Mouse (Mus musculus) MEL (cell line): Measurements from ENCODE around the gene A530084C06Rik. TPM values are rescaled to one million over a fixed set of nuclear protein-coding genes. Genes with fewer than 3 reads are reported as not detected.

Source experiments
- DNase-seq: peaks from one replicate; pipeline ENCODE4 v3.0.0; 2011; ENCODE audit warnings: low read depth, low spot score
- H3K27ac ChIP-seq: 2 replicates; pipeline ENCODE4 v1.5.1; 2012; ENCODE audit warnings: low read depth, mild to moderate bottlenecking, control low read depth, low read length, moderate library complexity; ENCODE audit not compliant: control insufficient read depth
- H3K27me3 ChIP-seq, 2 experiments: fragments of 150-350 bp in 1 of 2; sonication (generic) in 1 of 2; 2 replicates each; pipeline ENCODE4 v1.6.1; 2012; ENCODE audit warnings: low read length in 2 of 2, mild to moderate bottlenecking in 2 of 2, improper control_type of control experiment in 1 of 2, moderate library complexity in 1 of 2; ENCODE audit not compliant: insufficient read depth in 2 of 2, control insufficient read depth in 1 of 2
- H3K36me3 ChIP-seq, 2 experiments: 2 replicates each; pipeline ENCODE4 v1.6.1; 2012 to 2014; ENCODE audit warnings: low read length in 2 of 2, improper control_type of control experiment in 1 of 2, inconsistent platforms in 1 of 2, mild to moderate bottlenecking in 1 of 2; ENCODE audit not compliant: insufficient read depth in 2 of 2, control insufficient read depth in 1 of 2
- H3K4me1 ChIP-seq, 2 experiments: fragments of 150-350 bp in 1 of 2; sonication (generic) in 1 of 2; 2 replicates each; pipeline ENCODE4 v1.6.1; 2012; ENCODE audit warnings: low read length in 2 of 2, improper control_type of control experiment in 1 of 2, mild to moderate bottlenecking in 1 of 2; ENCODE audit not compliant: insufficient read depth in 2 of 2, control insufficient read depth in 1 of 2
- H3K4me3 ChIP-seq, 2 experiments: fragments of 150-350 bp in 1 of 2; sonication (generic) in 1 of 2; 2 replicates each; pipeline ENCODE4 v1.5.1; 2012; ENCODE audit warnings: low read depth in 2 of 2, low read length in 2 of 2, mild to moderate bottlenecking in 2 of 2, moderate library complexity in 2 of 2, control low read depth in 1 of 2, improper control_type of control experiment in 1 of 2; ENCODE audit not compliant: control insufficient read depth in 1 of 2, insufficient read depth in 1 of 2
- H3K79me2 ChIP-seq: 2 replicates; pipeline ENCODE4 v1.6.1; 2012; ENCODE audit warnings: mild to moderate bottlenecking, low read length, moderate library complexity; ENCODE audit not compliant: control insufficient read depth, poor library complexity, insufficient read depth
- H3K9ac ChIP-seq: 2 replicates; pipeline ENCODE4 v1.6.1; 2012; ENCODE audit warnings: low read depth, mild to moderate bottlenecking, control low read depth, low read length, moderate library complexity; ENCODE audit not compliant: control insufficient read depth, poor library complexity, severe bottlenecking
- H3K9me3 ChIP-seq: fragments of 150-350 bp; sonication (generic); replicated peaks from 2 replicates; pipeline ENCODE4 v1.6.1; 2012; ENCODE audit warnings: mild to moderate bottlenecking, low read length, improper control_type of control experiment, moderate library complexity; ENCODE audit not compliant: insufficient read depth
- CHD1 ChIP-seq: IDR thresholded peaks from 2 replicates; pipeline ENCODE4 v1.6.1; 2012; ENCODE audit warnings: low read depth, mild to moderate bottlenecking, inconsistent platforms, low read length, improper control_type of control experiment
- CHD2 ChIP-seq: IDR thresholded peaks from 2 replicates; pipeline ENCODE4 v1.6.1; 2011; ENCODE audit warnings: low read length, improper control_type of control experiment
- CTCF ChIP-seq, 3 experiments: IDR thresholded peaks in 2 of 3; conservative IDR thresholded peaks in 1 of 3; 2 replicates each; pipeline ENCODE4 v1.5.1; 2011 to 2012; ENCODE audit warnings: low read length in 3 of 3, low read depth in 2 of 3, mild to moderate bottlenecking in 2 of 3, improper control_type of control experiment in 1 of 3, inconsistent platforms in 1 of 3, mixed read lengths in 1 of 3, moderate library complexity in 1 of 3; ENCODE audit not compliant: control insufficient read depth in 1 of 3, insufficient read depth in 1 of 3, poor library complexity in 1 of 3, severe bottlenecking in 1 of 3
- ELF1 ChIP-seq: IDR thresholded peaks from 2 replicates; pipeline ENCODE4 v1.6.1; 2014; ENCODE audit warnings: low read depth, mild to moderate bottlenecking, inconsistent platforms, low read length, improper control_type of control experiment, moderate library complexity
- GABPA ChIP-seq: IDR thresholded peaks from 2 replicates; pipeline ENCODE4 v1.6.1; 2012; ENCODE audit warnings: low read depth, mild to moderate bottlenecking, inconsistent platforms, low read length, improper control_type of control experiment, moderate library complexity
- GATA1 ChIP-seq: IDR thresholded peaks from 2 replicates; pipeline ENCODE4 v1.6.1; 2011; ENCODE audit warnings: low read depth, low read length, improper control_type of control experiment
- HCFC1 ChIP-seq: IDR thresholded peaks from 2 replicates; pipeline ENCODE4 v1.6.1; 2012; ENCODE audit warnings: low read depth, mild to moderate bottlenecking, inconsistent platforms, low read length, improper control_type of control experiment, moderate library complexity
- JUND ChIP-seq: IDR thresholded peaks from 2 replicates; pipeline ENCODE4 v1.6.1; 2011; ENCODE audit warnings: low read depth, mild to moderate bottlenecking, improper control_type of control experiment, low read length
- KAT2A ChIP-seq: conservative IDR thresholded peaks from 2 replicates; pipeline ENCODE4 v1.6.1; 2012; ENCODE audit warnings: low read depth, low read length, improper control_type of control experiment, inconsistent platforms
- MAFK ChIP-seq: IDR thresholded peaks from 2 replicates; pipeline ENCODE4 v1.6.1; 2011; ENCODE audit warnings: low read depth, mild to moderate bottlenecking, low read length, improper control_type of control experiment, borderline replicate concordance
- MEF2A ChIP-seq: IDR thresholded peaks from 2 replicates; pipeline ENCODE4 v1.6.1; 2014; ENCODE audit warnings: low read depth, mild to moderate bottlenecking, inconsistent platforms, low read length, improper control_type of control experiment; ENCODE audit not compliant: poor library complexity, insufficient replicate concordance, severe bottlenecking; ENCODE audit errors: extremely low read depth
- MXI1 ChIP-seq: IDR thresholded peaks from 2 replicates; pipeline ENCODE4 v1.6.1; 2011; ENCODE audit warnings: mild to moderate bottlenecking, low read depth, low read length, improper control_type of control experiment
- MYB ChIP-seq: IDR thresholded peaks from 2 replicates; pipeline ENCODE4 v1.6.1; 2011; ENCODE audit warnings: mild to moderate bottlenecking, low read depth, low read length, improper control_type of control experiment
- MYC ChIP-seq: IDR thresholded peaks from 2 replicates; pipeline ENCODE4 v1.6.1; 2011; ENCODE audit warnings: low read depth, mild to moderate bottlenecking, low read length, improper control_type of control experiment, moderate library complexity
- NELFE ChIP-seq: IDR thresholded peaks from 2 replicates; pipeline ENCODE4 v1.6.1; 2011; ENCODE audit warnings: low read depth, low read length, improper control_type of control experiment
- NRF1 ChIP-seq: IDR thresholded peaks from 2 replicates; pipeline ENCODE4 v1.6.1; 2014; ENCODE audit warnings: low read depth, mild to moderate bottlenecking, inconsistent platforms, low read length, improper control_type of control experiment, moderate library complexity; ENCODE audit not compliant: poor library complexity, insufficient read depth, severe bottlenecking
- POLR2A ChIP-seq, 2 experiments: IDR thresholded peaks; 2 replicates each; pipeline ENCODE4 v1.6.1; 2011 to 2012; ENCODE audit warnings: low read length in 2 of 2, mild to moderate bottlenecking in 2 of 2, control low read depth in 1 of 2, improper control_type of control experiment in 1 of 2, low read depth in 1 of 2, moderate library complexity in 1 of 2; ENCODE audit not compliant: control insufficient read depth in 1 of 2, insufficient read depth in 1 of 2, poor library complexity in 1 of 2
- RAD21 ChIP-seq: IDR thresholded peaks from 2 replicates; pipeline ENCODE4 v1.6.1; 2011; ENCODE audit warnings: mild to moderate bottlenecking, low read depth, low read length, improper control_type of control experiment
- RCOR1 ChIP-seq: IDR thresholded peaks from 2 replicates; pipeline ENCODE4 v1.6.1; 2012; ENCODE audit warnings: low read depth, mild to moderate bottlenecking, inconsistent platforms, low read length, improper control_type of control experiment
- SIN3A ChIP-seq: IDR thresholded peaks from 2 replicates; pipeline ENCODE4 v1.6.1; 2012; ENCODE audit warnings: low read length, improper control_type of control experiment, inconsistent platforms
- TAL1 ChIP-seq: IDR thresholded peaks from 2 replicates; pipeline ENCODE4 v1.6.1; 2012; ENCODE audit warnings: mild to moderate bottlenecking, inconsistent platforms, low read length, moderate library complexity, mixed read lengths
- TBP ChIP-seq: IDR thresholded peaks from 2 replicates; pipeline ENCODE4 v1.8.0; 2011; ENCODE audit warnings: low read depth, low read length, improper control_type of control experiment
- TCF12 ChIP-seq: IDR thresholded peaks from 2 replicates; pipeline ENCODE4 v1.6.1; 2014; ENCODE audit warnings: low read depth, mild to moderate bottlenecking, inconsistent platforms, low read length, improper control_type of control experiment, moderate library complexity
- USF2 ChIP-seq, 2 experiments: IDR thresholded peaks; 2 replicates each; pipeline ENCODE4 v1.6.1; 2011 to 2012; ENCODE audit warnings: improper control_type of control experiment in 2 of 2, low read length in 2 of 2, borderline replicate concordance in 1 of 2, inconsistent platforms in 1 of 2, low read depth in 1 of 2, mild to moderate bottlenecking in 1 of 2; ENCODE audit not compliant: insufficient read depth in 1 of 2
- ZKSCAN1 ChIP-seq: IDR thresholded peaks from 2 replicates; pipeline ENCODE4 v1.6.1; 2012; ENCODE audit warnings: low read depth, mild to moderate bottlenecking, inconsistent platforms, low read length, improper control_type of control experiment, moderate library complexity
- ZNF384 ChIP-seq: IDR thresholded peaks from 2 replicates; pipeline ENCODE4 v1.6.1; 2012; ENCODE audit warnings: low read depth, mild to moderate bottlenecking, inconsistent platforms, low read length, improper control_type of control experiment
- polyA plus RNA-seq, 2 experiments: library from polyadenylated mRNA; stranded (reverse) in 1 of 2; unstranded in 1 of 2; fragments of >175 nt in 1 of 2; fragments of >200 nt in 1 of 2; gene quantifications; 2 replicates each; pipeline versions ENCODE4 v1.2.1 to v1.2.4; 2012; ENCODE audit warnings: low replicate concordance in 2 of 2, low read depth in 1 of 2; ENCODE audit not compliant: insufficient read length in 2 of 2, insufficient read depth in 1 of 2, missing spikeins in 1 of 2
- total RNA-seq: library from RNA; depleted of rRNA; stranded (reverse); fragments of 300-350 nt; gene quantifications from 2 replicates; pipeline ENCODE4 v1.2.3, GENCODE M21; 2012

The A530084C06Rik gene
- total and polyA plus RNA-seq, 3 experiments = not detected

GRCm38 (mm10) chr13:31587341-31587740, 28.2 kb upstream of the A530084C06Rik start:
- Histone ChIP-seq H3K27me3 (no peaks in the 10 kb centered on the region), H3K36me3 (no peaks in the 10 kb centered on the region), H3K4me3 (no peak overlapping the region), H3K9me3 (no peaks in the 10 kb centered on the region), H3K9ac (no peak overlapping the region), H3K27ac (no peak overlapping the region), H3K4me1 (no peaks in the 10 kb centered on the region), H3K79me2 (no peaks in the 10 kb centered on the region)
- TF ChIP-seq HCFC1 = no peak
- TF ChIP-seq ELF1 = no peak
- TF ChIP-seq NRF1 = no peak
- TF ChIP-seq ZKSCAN1 = no peak
- no peak for TF ChIP-seq SIN3A
- TF ChIP-seq NELFE = no peak
- no peak for TF ChIP-seq JUND
- no peak for TF ChIP-seq MXI1
- TF ChIP-seq MEF2A = no peak
- TF ChIP-seq TBP = no peak
- TF ChIP-seq KAT2A = no peak
- TF ChIP-seq GATA1 = no peak
- TF ChIP-seq MAFK = no peak
- no peak for TF ChIP-seq RAD21
- DNase-seq = no peak

GRCm38 (mm10) chr13:31579866-31580265, 20.7 kb upstream of the A530084C06Rik start:
- no peaks in the 10 kb centered on the region for H3K36me3 ChIP-seq
- H3K4me3 ChIP-seq = no peak overlapping the region
- no peak overlapping the region for H3K27ac ChIP-seq
- no peak for DNase-seq
- no peaks in the 10 kb centered on the region for H3K4me1 ChIP-seq
- H3K79me2 ChIP-seq = no peaks in the 10 kb centered on the region
- H3K27me3 ChIP-seq = no peaks in the 10 kb centered on the region
- H3K9ac ChIP-seq = no peak overlapping the region
- no peaks in the 10 kb centered on the region for H3K9me3 ChIP-seq
- TF ChIP-seq USF2 (IDR thresholded peaks at IDR 0.05; ENCODE audit: borderline replicate concordance in 1 of 2, insufficient read depth in 1 of 2, low read depth in 1 of 2, low read length in 2 of 2) (no peak), MYB (no peak), CHD1 (no peak), TAL1 (no peak), TCF12 (no peak), HCFC1 (no peak), CTCF (IDR thresholded peaks at IDR 0.05 in 2 of 3, conservative IDR thresholded peaks at IDR 0.05 in 1 of 3; ENCODE audit: control insufficient read depth in 1 of 3, insufficient read depth in 1 of 3, low read depth in 2 of 3, low read length in 3 of 3, poor library complexity in 1 of 3, severe bottlenecking in 1 of 3) (no peak), RCOR1 (no peak), SIN3A (no peak), GATA1 (no peak), RAD21 (no peak), ELF1 (no peak), KAT2A (no peak), GABPA (no peak), MAFK (no peak), MYC (no peak), ZNF384 (no peak), CHD2 (no peak), POLR2A (IDR thresholded peaks at IDR 0.05; ENCODE audit: control insufficient read depth in 1 of 2, insufficient read depth in 1 of 2, low read depth in 1 of 2, low read length in 2 of 2, poor library complexity in 1 of 2) (no peak)
